Mouse (Mus musculus): Measurements from ENCODE around the gene Pmel. TPM values are rescaled to one million over a fixed set of nuclear protein-coding genes. Genes with fewer than 3 reads are reported as not detected.

Pmel gene
- total RNA-seq, 2 experiments from 2014 or later, result 2.1 to 2.4 TPM

- DNase-seq, result peak; percentile 73
These were observed 44.4 kb downstream of the Pmel start for GRCm38 (mm10) chr10:128748252-128748864.

Other genes starting within 250 kb of the Pmel start
- gene Smarcc2, start 244.9 kb upstream of the Pmel start, total RNA-seq (2021), result 10 to 100 TPM; 47.0 to 62.8 TPM
- 100 to 1,000 TPM; 305 to 356 TPM for gene Myl6, start 210.1 kb upstream of the Pmel start, total RNA-seq (2021)
- gene Myl6b, start 205.5 kb upstream of the Pmel start, total RNA-seq (2021), result 100 to 1,000 TPM in 1 of 2 experiments, 10 to 100 TPM in 1; 68.8 to 101 TPM
- 10 to 100 TPM; 22.5 to 30.4 TPM for gene Esyt1, start 178.3 kb upstream of the Pmel start, total RNA-seq (2021)
- 1 to 10 TPM; 5.2 to 6.3 TPM for gene Zc3h10, start 156.4 kb upstream of the Pmel start, total RNA-seq (2021)
- gene Rpl41, start 154.9 kb upstream of the Pmel start, total RNA-seq (2021), result 1,000 to 10,000 TPM; 1,962 to 2,082 TPM
- 10 to 100 TPM; 65.8 to 72.9 TPM for gene Pa2g4, start 138.2 kb upstream of the Pmel start, total RNA-seq (2021)
- 1 to 10 TPM; 7.7 to 9.0 TPM for gene Erbb3, start 114.5 kb upstream of the Pmel start, total RNA-seq (2021)
- 100 to 1,000 TPM; 637 to 651 TPM for gene Rps26, start 77.4 kb upstream of the Pmel start, total RNA-seq (2021)
- under 1 TPM; 0.54 to 0.63 TPM for gene Ikzf4, start 58.2 kb upstream of the Pmel start, total RNA-seq (2021)
- gene Suox, start 30.1 kb upstream of the Pmel start, total RNA-seq (2021), result 10 to 100 TPM in 1 of 2 experiments, 1 to 10 TPM in 1; 9.3 to 11.0 TPM
- gene Rab5b, start 7.9 kb upstream of the Pmel start, total RNA-seq (2021), result 10 to 100 TPM; 82.7 to 83.2 TPM
- gene Cdk2, start 836 bp downstream of the Pmel start, total RNA-seq (2021), result 10 to 100 TPM; 14.0 to 18.8 TPM
- 1 to 10 TPM; 7.1 to 8.8 TPM for gene Dgka, start 40.7 kb downstream of the Pmel start, total RNA-seq (2021)
- gene Pym1, start 43.7 kb downstream of the Pmel start, total RNA-seq (2021), result 10 to 100 TPM; 13.7 to 14.9 TPM
- gene Mmp19, start 86.7 kb downstream of the Pmel start, total RNA-seq (2021), result 1 to 10 TPM; 2.8 to 3.8 TPM
- 10 to 100 TPM; 28.9 to 34.6 TPM for gene Dnajc14, start 99.9 kb downstream of the Pmel start, total RNA-seq (2021)
- 10 to 100 TPM in 1 of 2 experiments, 1 to 10 TPM in 1; 7.4 to 10.8 TPM for gene Tmem198b, start 100.2 kb downstream of the Pmel start, total RNA-seq (2021)
- gene Sarnp, start 113.1 kb downstream of the Pmel start, total RNA-seq (2021), result 10 to 100 TPM; 45.3 to 45.4 TPM
- gene Ormdl2, start 117.5 kb downstream of the Pmel start, total RNA-seq (2021), result 1 to 10 TPM; 7.5 to 8.8 TPM
- gene Gdf11, start 187.5 kb downstream of the Pmel start, total RNA-seq (2021), result 1 to 10 TPM; 8.2 to 9.5 TPM
- gene Cd63, start 196.8 kb downstream of the Pmel start, total RNA-seq (2021), result 100 to 1,000 TPM; 198 to 258 TPM
- 10 to 100 TPM in 1 of 2 experiments, 1 to 10 TPM in 1; 8.2 to 12.5 TPM for gene Rdh5, start 218.7 kb downstream of the Pmel start, total RNA-seq (2021)
- gene Bloc1s1, start 219.8 kb downstream of the Pmel start, total RNA-seq (2021), result 100 to 1,000 TPM; 201 to 210 TPM
- 100 to 1,000 TPM; 125 to 127 TPM for gene Itga7, start 229.6 kb downstream of the Pmel start, total RNA-seq (2021)